Mouse (Mus musculus) spleen, adult 2 months (tissue): ENCODE data around the gene Ndufc2.

Experiments used
- CTCF ChIP-seq: fragments of 200-500 bp; IDR thresholded peaks from 2 replicates; pipeline ENCODE4 v1.5.1; 2011; ENCODE audit warnings: mild to moderate bottlenecking, inconsistent platforms; ENCODE audit not compliant: insufficient read depth, insufficient read length, insufficient replicate concordance; ENCODE audit errors: extremely low read depth
- POLR2A ChIP-seq: fragments of 200-500 bp; IDR thresholded peaks from 2 replicates; pipeline ENCODE4 v1.6.1; 2011; ENCODE audit warnings: low read depth, low read length, inconsistent platforms

DNA sequence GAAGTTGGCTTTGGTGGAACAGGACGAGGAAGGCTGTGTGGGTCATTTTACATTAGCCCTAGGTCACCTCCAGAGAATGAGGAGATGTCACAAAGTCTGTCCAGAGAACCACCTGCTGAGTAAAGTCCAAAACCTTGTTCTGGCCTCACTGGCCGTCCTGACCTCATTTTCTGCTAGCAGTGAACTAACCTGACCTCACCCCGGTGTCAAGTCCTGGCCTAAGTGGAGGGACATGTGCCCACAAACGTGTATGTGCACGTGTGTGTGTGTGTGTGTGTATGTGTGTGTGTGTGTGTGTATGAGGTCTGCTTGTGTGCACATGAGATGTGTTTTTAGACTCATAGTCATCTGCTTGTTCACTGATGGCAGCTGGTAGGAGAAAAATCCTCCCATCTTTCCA is 24.0 kb downstream of the Ndufc2 start:
- TF ChIP-seq CTCF: no peak
- TF ChIP-seq POLR2A: no peak
